Mouse (Mus musculus) ZHBTc4 (cell line): ENCODE results near the gene Rapgef3.

ENCODE experiments used
- DNase-seq: peaks from one replicate; pipeline ENCODE4 v3.0.0-alpha.2; 2011; ENCODE audit warnings: low read depth, low spot score

Gene Rapgef3

GRCm38 (mm10) chr15:97746278-97746677, 21.5 kb downstream of the Rapgef3 start:
- no peak for DNase-seq

- DNase-seq = no peak
Observed at GRCm38 (mm10) chr15:97745331-97745730, 22.4 kb downstream of the Rapgef3 start.

- DNase-seq = no peak
Observed at GRCm38 (mm10) chr15:97744930-97745329, 22.8 kb downstream of the Rapgef3 start.

GRCm38 (mm10) chr15:97743961-97744525, 23.7 kb downstream of the Rapgef3 start:
- no peak for DNase-seq

- DNase-seq = no peak
Observed at GRCm38 (mm10) chr15:97743210-97743609, 24.6 kb downstream of the Rapgef3 start.

GRCm38 (mm10) chr15:97742600-97742999, 25.2 kb downstream of the Rapgef3 start:
- DNase-seq = no peak

GRCm38 (mm10) chr15:97742074-97742473, 25.7 kb downstream of the Rapgef3 start:
- DNase-seq = no peak

- no peak for DNase-seq
Observed at GRCm38 (mm10) chr15:97741662-97742061, 26.1 kb downstream of the Rapgef3 start.

- DNase-seq = no peak
Observed at GRCm38 (mm10) chr15:97740283-97740732, 27.5 kb downstream of the Rapgef3 start.

GRCm38 (mm10) chr15:97738923-97739322, 28.8 kb downstream of the Rapgef3 start:
- no peak for DNase-seq

GRCm38 (mm10) chr15:97731988-97732387, 35.8 kb downstream of the Rapgef3 start:
- DNase-seq = no peak

- no peak for DNase-seq
Observed at GRCm38 (mm10) chr15:97731111-97731510, 36.7 kb downstream of the Rapgef3 start, which contains the start of gene Endou. Gene Endou (minus strand): TSS chr15:97731339.

- no peak for DNase-seq
Observed at GRCm38 (mm10) chr15:97730365-97730764, 37.4 kb downstream of the Rapgef3 start.

- DNase-seq = no peak
Observed at GRCm38 (mm10) chr15:97728804-97729203, 39.0 kb downstream of the Rapgef3 start.

GRCm38 (mm10) chr15:97728394-97728793, 39.4 kb downstream of the Rapgef3 start:
- no peak for DNase-seq

GRCm38 (mm10) chr15:97727520-97727919, 40.3 kb downstream of the Rapgef3 start:
- no peak for DNase-seq

GRCm38 (mm10) chr15:97727048-97727447, 40.7 kb downstream of the Rapgef3 start:
- DNase-seq = no peak

GRCm38 (mm10) chr15:97726310-97726709, 41.5 kb downstream of the Rapgef3 start:
- no peak for DNase-seq

- DNase-seq = no peak
Observed at GRCm38 (mm10) chr15:97725198-97725785, 42.5 kb downstream of the Rapgef3 start.

GRCm38 (mm10) chr15:97724346-97725197, 43.2 kb downstream of the Rapgef3 start:
- DNase-seq = no peak

- DNase-seq = no peak
Observed at GRCm38 (mm10) chr15:97723536-97724345, 44.0 kb downstream of the Rapgef3 start.
